Mouse (Mus musculus) liver, postnatal 0 days (tissue): ENCODE data around the gene Atp2b2. TPM values are rescaled to one million over a fixed set of nuclear protein-coding genes. Genes with fewer than 3 reads are reported as not detected.

Source experiments
- ATAC-seq: fragments of 200-750 bp; cut with Nextera tagmentation; 2 replicates; pipeline ENCODE4 v1.8.0; 2017; ENCODE audit warnings: mild to moderate bottlenecking, moderate library complexity
- DNase-seq: peaks from one replicate; pipeline ENCODE4 v3.0.0-alpha.2; 2016
- H3K27ac ChIP-seq: fragments of 300-500 bp; sonication (generic); 2 replicates; pipeline ENCODE4 v1.5.1; 2014; ENCODE audit warnings: antibody characterized with exemption, moderate library complexity, mild to moderate bottlenecking, low read depth
- H3K27me3 ChIP-seq: fragments of 300-500 bp; sonication (generic); 2 replicates; pipeline ENCODE4 v1.6.1; 2014; ENCODE audit warnings: low read length, control low read depth, mixed read lengths; ENCODE audit not compliant: insufficient read depth
- H3K36me3 ChIP-seq: fragments of 300-500 bp; sonication (generic); replicated peaks from 2 replicates; pipeline ENCODE4 v1.6.1; 2014; ENCODE audit warnings: mild to moderate bottlenecking, control low read depth, low read length, moderate library complexity, mixed read lengths; ENCODE audit not compliant: insufficient read depth
- H3K4me1 ChIP-seq: fragments of 300-500 bp; sonication (generic); 2 replicates; pipeline ENCODE4 v1.6.1; 2014; ENCODE audit warnings: antibody characterized with exemption, mild to moderate bottlenecking, control low read depth; ENCODE audit not compliant: insufficient read depth
- H3K4me2 ChIP-seq: fragments of 300-500 bp; sonication (generic); 2 replicates; pipeline ENCODE4 v1.6.1; 2014; ENCODE audit warnings: low read depth, mild to moderate bottlenecking, low read length, moderate library complexity, mixed read lengths
- H3K4me3 ChIP-seq: fragments of 300-500 bp; sonication (generic); 2 replicates; pipeline ENCODE4 v1.5.1; 2014; ENCODE audit warnings: low read depth, low read length
- H3K9ac ChIP-seq: fragments of 300-500 bp; sonication (generic); replicated peaks from 2 replicates; pipeline ENCODE4 v1.6.1; 2014; ENCODE audit warnings: mild to moderate bottlenecking, moderate library complexity
- H3K9me3 ChIP-seq: fragments of 300-500 bp; sonication (generic); 2 replicates; pipeline ENCODE4 v1.6.1; 2016; ENCODE audit warnings: mild to moderate bottlenecking, control low read depth, low read length, mixed read lengths
- CTCF ChIP-seq: sonication (generic); IDR thresholded peaks from 2 replicates; pipeline ENCODE4 v1.5.1; 2016; ENCODE audit warnings: antibody characterized with exemption, low read depth
- EP300 ChIP-seq: IDR thresholded peaks from 2 replicates; pipeline ENCODE4 v1.6.1; 2016; ENCODE audit warnings: antibody characterized with exemption, low read depth, mild to moderate bottlenecking
- WGBS: fragments of 180-500 bp; shearing (Covaris S2); extraction: QIAGEN DNeasy Blood & Tissue Kit; methylation state at CpG from one replicate; pipeline ENCODE4 v1.1.7; 2014; ENCODE audit not compliant: insufficient replicate concordance; 5-methylcytosine and 5-hydroxymethylcytosine counted together
- polyA plus RNA-seq: library from polyadenylated mRNA; unstranded; fragments of >200 nt; fragmentation: Nextera tagmentation; extraction: Ambion mirVana; gene quantifications from 2 replicates; pipeline ENCODE4 v1.2.1, GENCODE M21; 2015

Atp2b2 gene
- polyA plus RNA-seq, 1 experiment from 2014 or later: 0.41 TPM

GRCm38 (mm10) chr6:113990044-113990443 is 52.4 kb downstream of the Atp2b2 start:
- Histone ChIP-seq H3K4me2 (no peak overlapping the region), H3K9me3 (no peaks in the 10 kb centered on the region), H3K4me3 (no peak overlapping the region), H3K27ac (no peak overlapping the region), H3K9ac (no peak overlapping the region), H3K36me3 (no peaks in the 10 kb centered on the region), H3K4me1 (no peaks in the 10 kb centered on the region), H3K27me3 (peaks cover 3% of the 10 kb centered on the region; the same call in 1 of the 2 replicates)
- 11% methylated on average over 1 of the region's 1 CpGs for WGBS
- ATAC-seq (no peak), DNase-seq (no peak)
- TF ChIP-seq EP300 (no peak), CTCF (peak; percentile 35; the same call in 1 of the 2 replicates)

GRCm38 (mm10) chr6:113988521-113988920 is 53.9 kb downstream of the Atp2b2 start:
- H3K9me3 ChIP-seq: no peaks in the 10 kb centered on the region
- no peaks in the 10 kb centered on the region for H3K36me3 ChIP-seq
- H3K9ac ChIP-seq: no peak overlapping the region
- no peaks in the 10 kb centered on the region for H3K4me1 ChIP-seq
- H3K27ac ChIP-seq: no peak overlapping the region
- DNase-seq (no peak), ATAC-seq (no peak)
- no peak overlapping the region for H3K4me3 ChIP-seq
- WGBS: 74% methylated on average over 2 of the region's 2 CpGs
- no peak for TF ChIP-seq EP300
- no peak for TF ChIP-seq CTCF
- peaks cover 3% of the 10 kb centered on the region; the same call in 1 of the 2 replicates for H3K27me3 ChIP-seq
- H3K4me2 ChIP-seq: no peak overlapping the region

- no peak overlapping the region for H3K27ac ChIP-seq
- no peak overlapping the region for H3K4me3 ChIP-seq
- TF ChIP-seq EP300: no peak
- TF ChIP-seq CTCF: no peak
- no peak overlapping the region for H3K4me2 ChIP-seq
- ATAC-seq (no peak), DNase-seq (no peak)
- no peaks in the 10 kb centered on the region for H3K36me3 ChIP-seq
- H3K9ac ChIP-seq: no peak overlapping the region
- no peaks in the 10 kb centered on the region for H3K9me3 ChIP-seq
- 73% methylated on average over 4 of the region's 4 CpGs for WGBS
- H3K4me1 ChIP-seq: no peaks in the 10 kb centered on the region
- peaks cover 3% of the 10 kb centered on the region; the same call in 1 of the 2 replicates for H3K27me3 ChIP-seq
Observed at GRCm38 (mm10) chr6:113986671-113987070, 55.7 kb downstream of the Atp2b2 start.

GRCm38 (mm10) chr6:113978673-113979072 is 63.7 kb downstream of the Atp2b2 start:
- Histone ChIP-seq H3K4me2 (no peak overlapping the region), H3K4me3 (no peak overlapping the region), H3K27ac (no peak overlapping the region), H3K9me3 (no peaks in the 10 kb centered on the region), H3K4me1 (no peaks in the 10 kb centered on the region), H3K27me3 (no peaks in the 10 kb centered on the region), H3K9ac (no peak overlapping the region), H3K36me3 (no peaks in the 10 kb centered on the region)
- ATAC-seq (no peak), DNase-seq (no peak)
- TF ChIP-seq EP300 (no peak), CTCF (no peak)
- 76% methylated on average over 8 of the region's 8 CpGs for WGBS

GRCm38 (mm10) chr6:113978091-113978650 is 64.2 kb downstream of the Atp2b2 start:
- Histone ChIP-seq H3K27me3 (no peaks in the 10 kb centered on the region), H3K9ac (no peak overlapping the region), H3K27ac (no peak overlapping the region), H3K4me1 (no peaks in the 10 kb centered on the region), H3K36me3 (no peaks in the 10 kb centered on the region), H3K4me3 (no peak overlapping the region), H3K4me2 (no peak overlapping the region), H3K9me3 (no peaks in the 10 kb centered on the region)
- 45% methylated on average over 5 of the region's 5 CpGs for WGBS
- ATAC-seq: no peak
- TF ChIP-seq CTCF (no peak), EP300 (no peak)
- no peak for DNase-seq

GRCm38 (mm10) chr6:113970900-113971299 is 71.5 kb downstream of the Atp2b2 start:
- Histone ChIP-seq H3K36me3 (no peaks in the 10 kb centered on the region), H3K4me3 (no peak overlapping the region), H3K4me2 (no peak overlapping the region), H3K27ac (no peak overlapping the region), H3K9me3 (no peaks in the 10 kb centered on the region), H3K9ac (no peak overlapping the region), H3K4me1 (no peaks in the 10 kb centered on the region), H3K27me3 (no peaks in the 10 kb centered on the region)
- DNase-seq: no peak
- TF ChIP-seq CTCF: no peak
- no peak for TF ChIP-seq EP300
- WGBS: 83% methylated on average over 2 of the region's 2 CpGs
- ATAC-seq: no peak

GRCm38 (mm10) chr6:113970464-113970863 is 71.9 kb downstream of the Atp2b2 start:
- ATAC-seq (no peak), DNase-seq (no peak)
- no peak for TF ChIP-seq CTCF
- no peak for TF ChIP-seq EP300
- WGBS: 51% methylated on average over 9 of the region's 9 CpGs
- Histone ChIP-seq H3K27me3 (no peaks in the 10 kb centered on the region), H3K27ac (no peak overlapping the region), H3K36me3 (no peaks in the 10 kb centered on the region), H3K4me2 (no peak overlapping the region), H3K9ac (no peak overlapping the region), H3K9me3 (no peaks in the 10 kb centered on the region), H3K4me3 (no peak overlapping the region), H3K4me1 (no peaks in the 10 kb centered on the region)
